Mouse (Mus musculus): ENCODE data around the gene Enpp1.

GRCm38 (mm10) chr10:24718058-24718457 lies 6.1 kb upstream of the Enpp1 start:
- TF ChIP-seq POLR2A (IDR thresholded peaks at IDR 0.05; ENCODE audit: control insufficient read depth in 1 of 2, insufficient read depth in 1 of 2, low read depth in 1 of 2, low read length in 2 of 2, poor library complexity in 1 of 2) (no peak), CHD2 (IDR thresholded peaks at IDR 0.05; ENCODE audit: low read length) (no peak), USF1 (IDR thresholded peaks at IDR 0.05; ENCODE audit: low read depth, low read length) (no peak), CTCF (IDR thresholded peaks at IDR 0.05 in 2 of 3, conservative IDR thresholded peaks at IDR 0.05 in 1 of 3; ENCODE audit: control insufficient read depth in 1 of 3, insufficient read depth in 1 of 3, low read depth in 2 of 3, low read length in 3 of 3, poor library complexity in 1 of 3, severe bottlenecking in 1 of 3) (no peak), HCFC1 (IDR thresholded peaks at IDR 0.05; ENCODE audit: low read depth, low read length) (no peak), KAT2A (conservative IDR thresholded peaks at IDR 0.05; ENCODE audit: low read depth, low read length) (no peak), ZC3H11A (IDR thresholded peaks at IDR 0.05; ENCODE audit: low read depth, low read length) (no peak), JUND (IDR thresholded peaks at IDR 0.05; ENCODE audit: low read depth, low read length) (no peak), SMC3 (IDR thresholded peaks at IDR 0.05; ENCODE audit: low read depth, low read length) (no peak), ZNF384 (IDR thresholded peaks at IDR 0.05; ENCODE audit: low read depth, low read length) (no peak), RCOR1 (IDR thresholded peaks at IDR 0.05; ENCODE audit: low read depth, low read length) (no peak), MAX (IDR thresholded peaks at IDR 0.05; ENCODE audit: low read length) (no peak)

All from MEL (cell line).